8 mouse cellular contexts compared by ENCODE assay signal in genomic region chr2:162931123-162931673, GRCm38 (mm10). TPM values are rescaled to one million over a fixed set of nuclear protein-coding genes. Genes with fewer than 3 reads are reported as not detected.
DNase-seq lines count a peak whose midpoint lies in the region; ATAC-seq and TF ChIP-seq lines count a peak whose summit lies in the region.

Srsf6 (plus strand) TSS chr2:162931528.

- peaks cover 32% of the 10 kb centered on the region for H3K79me3 ChIP-seq in C2C12 (ENCODE audit: low read depth)

- peaks cover 38% of the 10 kb centered on the region for H3K36me3 ChIP-seq in C2C12 (ENCODE audit: control insufficient read depth, insufficient read depth)
- peaks cover 30% of the 10 kb centered on the region for H3K36me3 ChIP-seq in heart, embryonic 12.5 days
- H3K36me3 ChIP-seq in kidney, postnatal 0 days (ENCODE audit: insufficient read depth, low read length): peaks cover 28% of the 10 kb centered on the region
- H3K36me3 ChIP-seq in liver, embryonic 11.5 days (ENCODE audit: control insufficient read depth, insufficient read depth, low read length): peaks cover 21% of the 10 kb centered on the region
- peaks cover 29% of the 10 kb centered on the region for H3K36me3 ChIP-seq in stomach, embryonic 14.5 days (ENCODE audit: control insufficient read depth, insufficient read depth, low read length)

- no peaks in the 10 kb centered on the region for H3K27me3 ChIP-seq in C2C12 (ENCODE audit: control insufficient read depth, insufficient read depth, insufficient read length)
- H3K27me3 ChIP-seq in heart, embryonic 12.5 days (replicated peaks): 0 out of 2 replicates have a peak, but pooled peaks cover 4% of the 10 kb centered on the region
- no peaks in the 10 kb centered on the region for H3K27me3 ChIP-seq in kidney, postnatal 0 days (ENCODE audit: insufficient read depth, low read length)
- H3K27me3 ChIP-seq in liver, embryonic 11.5 days (replicated peaks; ENCODE audit: control insufficient read depth, insufficient read depth, low read length): no peaks in the 10 kb centered on the region
- no peaks in the 10 kb centered on the region for H3K27me3 ChIP-seq in stomach, embryonic 14.5 days (ENCODE audit: control insufficient read depth, insufficient read depth, low read length)

- H3K4me1 ChIP-seq in heart, embryonic 12.5 days (replicated peaks): peaks cover 10% of the 10 kb centered on the region
- 0 out of 2 replicates have a peak, but pooled peaks cover 5% of the 10 kb centered on the region for H3K4me1 ChIP-seq in kidney, postnatal 0 days (replicated peaks; ENCODE audit: insufficient read depth, low read length)
- peaks cover 8% of the 10 kb centered on the region for H3K4me1 ChIP-seq in liver, embryonic 11.5 days (replicated peaks; ENCODE audit: control insufficient read depth, insufficient read depth, low read length)
- H3K4me1 ChIP-seq in stomach, embryonic 14.5 days (ENCODE audit: control insufficient read depth, insufficient read depth, low read length): peaks cover 4% of the 10 kb centered on the region; the same call in 1 of the 2 replicates

- peak; percentile 89 for DNase-seq in brain, embryonic 18.5 days (ENCODE audit: low read depth, low spot score)
- DNase-seq in kidney, postnatal 0 days (ENCODE audit: low spot score): peak; percentile 95
- peak; percentile 87 for DNase-seq in liver, embryonic 11.5 days (ENCODE audit: low spot score)
- DNase-seq in naive thymus-derived CD4-positive, alpha-beta T cell, adult 2 months (ENCODE audit: low read depth): peak; percentile 95

- H3ac ChIP-seq in C2C12 (ENCODE audit: control insufficient read depth, insufficient read length, low read depth): peak within 1 kb of the TSS; percentile 97

- peak within 1 kb of the TSS; percentile 78 for H3K4me2 ChIP-seq in heart, embryonic 12.5 days
- peak within 1 kb of the TSS; percentile 91 for H3K4me2 ChIP-seq in kidney, postnatal 0 days (ENCODE audit: low read length)
- H3K4me2 ChIP-seq in liver, embryonic 11.5 days: peak within 1 kb of the TSS; percentile 90
- H3K4me2 ChIP-seq in stomach, embryonic 14.5 days (replicated peaks; ENCODE audit: low read depth, low read length): peak within 1 kb of the TSS; percentile 82

- peak within 1 kb of the TSS; percentile 95 for H3K4me3 ChIP-seq in C2C12 (ENCODE audit: insufficient read depth, poor library complexity, severe bottlenecking)
- peak within 1 kb of the TSS; percentile 100 for H3K4me3 ChIP-seq in heart, embryonic 12.5 days
- peak within 1 kb of the TSS; percentile 100 for H3K4me3 ChIP-seq in kidney, postnatal 0 days (replicated peaks; ENCODE audit: low read depth, low read length)
- H3K4me3 ChIP-seq in liver, embryonic 11.5 days (ENCODE audit: low read depth, low read length): peak within 1 kb of the TSS; percentile 73
- peak within 1 kb of the TSS; percentile 96 for H3K4me3 ChIP-seq in stomach, embryonic 14.5 days (ENCODE audit: low read depth, low read length)

- peak within 1 kb of the TSS; percentile 100 for H3K9ac ChIP-seq in heart, embryonic 12.5 days
- peak within 1 kb of the TSS; percentile 100 for H3K9ac ChIP-seq in kidney, postnatal 0 days (ENCODE audit: low read depth, low read length)
- peak within 1 kb of the TSS; percentile 100 for H3K9ac ChIP-seq in liver, embryonic 11.5 days (ENCODE audit: low read depth, low read length)
- peak within 1 kb of the TSS; percentile 100 for H3K9ac ChIP-seq in stomach, embryonic 14.5 days (replicated peaks; ENCODE audit: low read depth, low read length)

- WGBS in heart, embryonic 12.5 days: under 1% methylated on average over 59 of the region's 68 CpGs
- WGBS in kidney, postnatal 0 days: under 1% methylated on average over 68 of the region's 68 CpGs
- WGBS in liver, embryonic 11.5 days: under 1% methylated on average over 65 of the region's 68 CpGs
- under 1% methylated on average over 67 of the region's 68 CpGs for WGBS in stomach, embryonic 14.5 days

- H3K9me3 ChIP-seq in heart, embryonic 12.5 days (replicated peaks): no peaks in the 10 kb centered on the region
- no peaks in the 10 kb centered on the region for H3K9me3 ChIP-seq in kidney, postnatal 0 days (replicated peaks; ENCODE audit: low read length)
- no peaks in the 10 kb centered on the region for H3K9me3 ChIP-seq in liver, embryonic 11.5 days (ENCODE audit: control insufficient read depth, low read length)
- H3K9me3 ChIP-seq in stomach, embryonic 14.5 days (ENCODE audit: control insufficient read depth, low read depth, low read length): no peaks in the 10 kb centered on the region

- peak; percentile 95 for ATAC-seq in erythroid progenitor cell, adult 5-6 weeks (replicated peaks; ENCODE audit: low FRiP score, poor library complexity, severe bottlenecking)
- ATAC-seq in heart, embryonic 12.5 days (ENCODE audit: insufficient number of reproducible peaks, low FRiP score): peak; percentile 96
- ATAC-seq in kidney, postnatal 0 days (replicated peaks; ENCODE audit: low FRiP score, low read depth): peak; percentile 92
- peak; percentile 88 for ATAC-seq in liver, embryonic 11.5 days (replicated peaks; ENCODE audit: low FRiP score)
- peak; percentile 93 for ATAC-seq in stomach, embryonic 14.5 days (ENCODE audit: insufficient number of reproducible peaks, insufficient read depth, low FRiP score, low read depth)

- peaks cover 49% of the 10 kb centered on the region for H3K79me2 ChIP-seq in C2C12 (ENCODE audit: control insufficient read depth, insufficient read depth)

- no peak for TF ChIP-seq CTCF in C2C12 (IDR thresholded peaks at IDR 0.05; ENCODE audit: control insufficient read depth, insufficient read depth, insufficient read length)
- TF ChIP-seq CTCF in kidney, postnatal 0 days (IDR thresholded peaks at IDR 0.05; ENCODE audit: low read depth): no peak

- peak within 1 kb of the TSS; percentile 97 for H3K27ac ChIP-seq in heart, embryonic 12.5 days (ENCODE audit: poor library complexity, severe bottlenecking)
- H3K27ac ChIP-seq in kidney, postnatal 0 days: peak within 1 kb of the TSS; percentile 99
- peak within 1 kb of the TSS; percentile 97 for H3K27ac ChIP-seq in liver, embryonic 11.5 days (ENCODE audit: low read depth, low read length)
- peak within 1 kb of the TSS; percentile 96 for H3K27ac ChIP-seq in stomach, embryonic 14.5 days (ENCODE audit: low read length)

TF ChIP-seq in C2C12, 6 proteins besides CTCF, POLR2A, EP300 and RAD21:
- TF ChIP-seq CEBPB (IDR thresholded peaks at IDR 0.05; ENCODE audit: low read depth) (no peak), USF1 (IDR thresholded peaks at IDR 0.05; ENCODE audit: low read depth) (peak; percentile 3)

RNA-seq across cellular contexts. Expression of gene Srsf6, which starts in this region (rescaled TPM):
- polyA plus RNA-seq in C2C12 (2012; fragmentation: generic; extraction: Trizol): 119 TPM
- 102 and 149 TPM in 2 replicates for total RNA-seq in erythroid progenitor cell, adult 5-6 weeks (2015; ENCODE audit: low replicate concordance)
- total RNA-seq in erythroid progenitor cell, adult 5-6 weeks (2017; ENCODE audit: low replicate concordance): 107 and 121 TPM in 2 replicates
- polyA plus RNA-seq in heart, embryonic 12.5 days (2016; fragmentation: Nextera tagmentation; extraction: Ambion mirVana): 152 and 161 TPM in 2 replicates
- polyA plus RNA-seq in kidney, postnatal 0 days (2015; fragmentation: Nextera tagmentation; extraction: Ambion mirVana): 146 and 152 TPM in 2 replicates
- polyA plus RNA-seq in liver, embryonic 11.5 days (2014; fragmentation: Nextera tagmentation; extraction: Ambion mirVana): 240 and 261 TPM in 2 replicates
- 193 and 202 TPM in 2 replicates for polyA plus RNA-seq in stomach, embryonic 14.5 days (2014; fragmentation: Nextera tagmentation; extraction: Ambion mirVana)

Comparison
In these comparisons a context has a peak if more than half of its experiments do, and no peak if none do; other contexts are left out.
1. Peak in every context shown above with its lines: DNase-seq, ATAC-seq, H3K4me3 ChIP-seq and H3K27ac ChIP-seq.